Mouse (Mus musculus) brown adipose tissue, adult 24 weeks (tissue): ENCODE measurements around the gene Mgarp. TPM values are rescaled to one million over a fixed set of nuclear protein-coding genes. Genes with fewer than 3 reads are reported as not detected.
"Not testable (repeated sequence)": the region's sequence is repeated elsewhere in the genome, so short reads cannot be mapped to it uniquely, and the experiment has no call there.

ENCODE experiments used
- H3K27ac ChIP-seq: fragments of 200-500 bp; replicated peaks from 2 replicates; pipeline ENCODE4 v1.5.1; 2012; ENCODE audit warnings: low read depth, mild to moderate bottlenecking, low read length
- H3K4me1 ChIP-seq: fragments of 200-500 bp; 2 replicates; pipeline ENCODE4 v1.6.1; 2012; ENCODE audit warnings: low read length, mixed read lengths; ENCODE audit not compliant: control insufficient read depth, insufficient read depth, insufficient read length
- H3K4me3 ChIP-seq: fragments of 200-500 bp; 2 replicates; pipeline ENCODE4 v1.5.1; 2012; ENCODE audit warnings: low read depth, mild to moderate bottlenecking, low read length, moderate library complexity; ENCODE audit not compliant: insufficient read depth
- polyA plus RNA-seq: library from polyadenylated mRNA; stranded (reverse); fragments of >200 nt; gene quantifications from 2 replicates; pipeline ENCODE4 v1.2.4, GENCODE M21; 2012; ENCODE audit not compliant: missing spikeins, insufficient read depth, insufficient read length

Gene Mgarp
- polyA plus RNA-seq, 1 experiment = not detected

- H3K4me1 ChIP-seq = peaks cover 3% of the 10 kb centered on the region; the same call in 1 of the 2 replicates
- H3K27ac ChIP-seq = peak overlapping the region; percentile 95
- peak overlapping the region; percentile 82 for H3K4me3 ChIP-seq
These were observed 11.5 kb upstream of the Mgarp start for GRCm38 (mm10) chr3:51407870-51408560.

GRCm38 (mm10) chr3:51402628-51403027 is 6.1 kb upstream of the Mgarp start:
- Histone ChIP-seq H3K4me1 (no peaks in the 10 kb centered on the region), H3K27ac (no peak overlapping the region), H3K4me3 (no peak overlapping the region)

GRCm38 (mm10) chr3:51402054-51402453 is 5.5 kb upstream of the Mgarp start:
- not testable (repeated sequence) for H3K4me3 ChIP-seq, H3K4me1 ChIP-seq, H3K27ac ChIP-seq

GRCm38 (mm10) chr3:51400682-51401081 is 4.1 kb upstream of the Mgarp start:
- Histone ChIP-seq H3K4me1 (no peaks in the 10 kb centered on the region), H3K4me3 (no peak overlapping the region), H3K27ac (no peak overlapping the region)

- Histone ChIP-seq H3K4me1 (no peaks in the 10 kb centered on the region), H3K27ac (no peak overlapping the region), H3K4me3 (no peak overlapping the region)
These were observed 3.0 kb upstream of the Mgarp start for GRCm38 (mm10) chr3:51399531-51399930.

GRCm38 (mm10) chr3:51398667-51399066 is 2.1 kb upstream of the Mgarp start:
- Histone ChIP-seq H3K27ac (no peak overlapping the region), H3K4me1 (no peaks in the 10 kb centered on the region), H3K4me3 (no peak overlapping the region)

GRCm38 (mm10) chr3:51397700-51398299 is 1.3 kb upstream of the Mgarp start:
- Histone ChIP-seq H3K27ac (no peak overlapping the region), H3K4me1 (no peaks in the 10 kb centered on the region), H3K4me3 (no peak overlapping the region)

GRCm38 (mm10) chr3:51395461-51396145 is 935 bp downstream of the Mgarp start:
- H3K4me1 ChIP-seq = no peaks in the 10 kb centered on the region
- no peak overlapping the region for H3K27ac ChIP-seq
- H3K4me3 ChIP-seq = no peak overlapping the region

- no peaks in the 10 kb centered on the region for H3K4me1 ChIP-seq
These were observed 1.7 kb downstream of the Mgarp start for GRCm38 (mm10) chr3:51394881-51395280.

GRCm38 (mm10) chr3:51393651-51394050 is 2.9 kb downstream of the Mgarp start:
- no peak overlapping the region for H3K27ac ChIP-seq

More at GRCm38 (mm10) chr3:51394881-51395280, 1.7 kb downstream of the Mgarp start:
- no peak overlapping the region for H3K27ac ChIP-seq
- no peak overlapping the region for H3K4me3 ChIP-seq

GRCm38 (mm10) chr3:51393018-51393417 is 3.5 kb downstream of the Mgarp start:
- H3K27ac ChIP-seq, H3K4me1 ChIP-seq, H3K4me3 ChIP-seq: not testable (repeated sequence)

More at GRCm38 (mm10) chr3:51393651-51394050, 2.9 kb downstream of the Mgarp start:
- no peak overlapping the region for H3K4me3 ChIP-seq
- no peaks in the 10 kb centered on the region for H3K4me1 ChIP-seq

- H3K27ac ChIP-seq = no peak overlapping the region
- no peak overlapping the region for H3K4me3 ChIP-seq
- no peaks in the 10 kb centered on the region for H3K4me1 ChIP-seq
These were observed 4.9 kb downstream of the Mgarp start for GRCm38 (mm10) chr3:51391591-51391990.

GRCm38 (mm10) chr3:51391095-51391494 is 5.4 kb downstream of the Mgarp start:
- Histone ChIP-seq H3K4me1 (no peaks in the 10 kb centered on the region), H3K4me3 (no peak overlapping the region)

GRCm38 (mm10) chr3:51388904-51389303 is 7.6 kb downstream of the Mgarp start:
- Histone ChIP-seq H3K4me3 (no peak overlapping the region), H3K27ac (no peak overlapping the region), H3K4me1 (no peaks in the 10 kb centered on the region)

More at GRCm38 (mm10) chr3:51391095-51391494, 5.4 kb downstream of the Mgarp start:
- no peak overlapping the region for H3K27ac ChIP-seq

- Histone ChIP-seq H3K4me1 (no peaks in the 10 kb centered on the region), H3K27ac (no peak overlapping the region), H3K4me3 (no peak overlapping the region)
These were observed 8.6 kb downstream of the Mgarp start for GRCm38 (mm10) chr3:51387868-51388381.
